Mouse (Mus musculus): Measurements from ENCODE around the gene Pcbp4.

Pcbp4 gene

DNA sequence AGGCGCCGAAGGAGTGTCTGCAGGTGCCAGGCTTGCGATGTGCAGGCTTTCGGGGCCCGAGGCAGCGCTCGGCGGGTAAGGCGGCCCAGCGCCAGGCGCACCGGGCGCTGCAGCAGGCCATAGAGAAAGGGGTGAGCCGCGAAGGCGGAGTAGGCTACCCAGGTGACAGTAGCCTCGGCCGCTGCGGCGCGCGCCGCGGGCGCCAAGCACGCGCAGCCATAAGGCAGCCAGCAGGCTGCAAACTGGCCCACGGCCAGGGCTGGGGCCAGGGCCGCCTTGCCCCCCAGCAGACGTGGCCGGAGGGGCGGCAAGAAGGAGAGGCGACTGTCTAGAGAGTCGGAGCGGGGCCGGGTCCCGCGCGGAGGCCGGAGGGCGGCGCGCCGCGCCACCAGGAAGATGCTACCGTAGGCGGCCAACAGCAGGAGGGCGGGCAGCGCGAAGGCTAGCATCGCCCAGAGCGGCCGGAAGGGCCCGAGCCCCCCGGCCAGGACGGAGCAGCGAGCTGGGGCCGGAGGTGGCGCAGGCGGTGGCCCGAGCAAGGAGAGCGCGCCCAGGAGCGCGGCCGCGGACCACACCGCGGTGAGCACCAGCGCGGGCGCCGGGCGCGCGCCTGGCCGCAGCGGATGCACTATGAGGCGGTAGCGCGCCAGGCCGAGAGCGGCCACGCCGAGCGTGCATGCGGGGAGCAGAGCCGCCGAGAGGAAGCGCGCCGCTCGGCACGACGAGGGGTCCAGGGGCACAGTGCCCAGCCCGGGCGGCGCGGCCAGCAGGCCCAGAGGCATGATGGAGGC, 11.9 kb downstream of the Pcbp4 start:
- DNase-seq (ENCODE audit: low spot score) = peak; percentile 85

DNA sequence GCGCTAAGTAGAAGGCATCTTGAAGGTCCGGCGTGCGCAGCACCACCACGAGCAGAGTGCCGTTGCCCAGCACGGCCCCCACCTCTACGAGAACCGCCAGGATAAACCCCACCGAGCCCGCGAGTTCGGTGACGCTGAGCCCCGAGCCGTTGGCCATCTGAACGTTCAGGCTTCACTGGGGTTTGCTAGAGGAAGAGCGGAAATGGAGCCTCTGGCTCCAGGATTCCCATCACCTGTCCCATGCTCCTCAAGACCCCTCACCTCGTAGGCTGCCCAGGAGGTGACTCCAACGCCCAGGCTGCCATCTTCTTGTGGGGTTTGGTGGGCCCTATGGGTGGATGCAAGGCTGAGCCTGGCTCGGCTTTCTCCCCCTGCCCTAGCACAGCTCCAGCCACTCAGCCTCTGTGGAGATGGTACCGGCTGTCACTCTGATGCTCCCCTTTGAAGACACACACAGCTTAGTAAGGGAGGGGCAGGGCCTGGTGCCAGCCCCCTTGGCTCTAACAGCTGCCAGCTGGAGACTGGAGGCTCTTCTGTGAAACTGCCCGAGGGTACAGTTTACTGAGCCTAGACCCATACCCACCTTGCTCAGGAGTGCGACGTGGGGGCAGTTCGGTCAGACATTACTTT, 12.6 kb downstream of the Pcbp4 start, which contains the start of gene Gpr62:
Gene Gpr62 (minus strand): TSS at position 368 of the 630 bp plus-strand sequence.
- DNase-seq (ENCODE audit: low spot score) = no peak

DNA sequence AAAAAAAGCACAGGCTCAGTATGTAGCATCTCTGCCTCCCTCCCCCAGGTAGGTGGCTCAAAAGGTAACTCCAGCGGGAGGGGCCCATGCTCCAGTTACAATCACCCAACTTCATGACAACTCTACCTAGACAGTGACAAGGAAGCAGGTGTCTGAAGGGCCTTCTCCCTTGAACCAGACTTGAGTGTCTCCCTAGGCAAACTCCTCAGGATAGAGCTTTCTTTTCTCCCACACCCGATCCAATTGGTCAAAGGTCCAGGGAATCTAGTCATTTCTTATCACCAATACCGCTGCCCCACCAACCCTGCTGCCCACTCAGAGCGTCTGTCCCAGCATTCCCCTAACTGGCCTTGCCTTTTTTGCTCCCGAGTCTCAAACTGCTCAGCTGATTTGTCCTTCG, 13.6 kb downstream of the Pcbp4 start:
- no peak for DNase-seq (ENCODE audit: low spot score)

DNA sequence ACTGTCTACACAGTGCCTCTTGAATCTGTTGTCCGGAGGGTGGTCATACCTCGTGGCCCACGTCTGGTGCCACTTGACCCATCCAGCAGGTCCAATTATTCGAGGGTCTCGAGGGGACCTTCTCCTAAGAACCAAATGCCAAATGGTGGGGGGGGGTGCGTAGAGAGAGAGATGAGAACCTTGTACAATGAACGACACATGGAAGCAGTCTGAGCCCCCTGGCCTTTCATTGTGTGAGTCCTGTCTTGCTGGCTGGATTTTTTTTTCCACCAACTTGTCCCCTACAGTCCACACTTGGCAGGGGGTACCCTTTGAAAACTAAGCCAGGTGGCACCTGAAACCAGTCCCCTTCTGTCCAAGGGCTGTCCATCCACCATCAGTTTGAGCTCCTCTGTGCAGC, 14.7 kb downstream of the Pcbp4 start:
- no peak for DNase-seq (ENCODE audit: low spot score)

DNA sequence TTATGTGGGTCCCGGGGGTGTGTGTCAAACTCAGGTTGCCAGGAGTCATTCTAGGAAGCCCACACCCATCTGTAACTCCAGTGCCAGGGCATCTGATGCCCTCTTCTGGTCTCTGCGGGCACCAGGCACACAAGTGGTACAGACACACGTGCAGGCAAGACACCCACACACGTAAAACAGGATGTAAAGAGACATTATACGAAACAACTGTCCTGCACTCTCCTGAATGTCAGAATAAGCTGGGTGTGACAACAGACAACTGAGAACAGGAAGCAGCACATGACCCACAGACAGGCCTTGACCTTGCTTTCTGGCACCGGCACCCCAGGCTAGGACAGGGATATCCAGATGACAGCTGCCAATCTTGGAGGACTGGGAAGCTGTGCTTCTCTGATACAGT, 16.2 kb downstream of the Pcbp4 start:
- no peak for DNase-seq (ENCODE audit: low spot score)

DNA sequence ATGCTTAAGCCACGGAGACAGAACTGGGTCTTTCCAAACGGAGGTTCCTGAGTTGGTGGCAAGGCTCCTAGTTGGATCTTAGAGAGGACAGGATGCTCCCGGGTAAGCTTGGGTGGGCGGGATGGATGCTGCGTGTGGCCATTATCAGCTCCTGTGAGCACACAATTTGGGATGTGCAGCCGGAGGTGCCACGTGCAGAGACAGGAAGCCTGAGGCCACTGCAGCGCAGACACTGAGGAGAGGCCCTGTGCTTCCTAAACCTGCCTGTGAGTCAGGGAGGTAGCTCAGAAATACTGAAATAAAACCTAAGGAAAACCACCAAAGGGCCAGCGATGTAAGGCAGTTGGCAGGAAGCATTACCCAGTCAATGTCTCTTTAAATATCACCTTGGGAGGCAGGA, 16.7 kb downstream of the Pcbp4 start:
- no peak for DNase-seq (ENCODE audit: low spot score)

DNA sequence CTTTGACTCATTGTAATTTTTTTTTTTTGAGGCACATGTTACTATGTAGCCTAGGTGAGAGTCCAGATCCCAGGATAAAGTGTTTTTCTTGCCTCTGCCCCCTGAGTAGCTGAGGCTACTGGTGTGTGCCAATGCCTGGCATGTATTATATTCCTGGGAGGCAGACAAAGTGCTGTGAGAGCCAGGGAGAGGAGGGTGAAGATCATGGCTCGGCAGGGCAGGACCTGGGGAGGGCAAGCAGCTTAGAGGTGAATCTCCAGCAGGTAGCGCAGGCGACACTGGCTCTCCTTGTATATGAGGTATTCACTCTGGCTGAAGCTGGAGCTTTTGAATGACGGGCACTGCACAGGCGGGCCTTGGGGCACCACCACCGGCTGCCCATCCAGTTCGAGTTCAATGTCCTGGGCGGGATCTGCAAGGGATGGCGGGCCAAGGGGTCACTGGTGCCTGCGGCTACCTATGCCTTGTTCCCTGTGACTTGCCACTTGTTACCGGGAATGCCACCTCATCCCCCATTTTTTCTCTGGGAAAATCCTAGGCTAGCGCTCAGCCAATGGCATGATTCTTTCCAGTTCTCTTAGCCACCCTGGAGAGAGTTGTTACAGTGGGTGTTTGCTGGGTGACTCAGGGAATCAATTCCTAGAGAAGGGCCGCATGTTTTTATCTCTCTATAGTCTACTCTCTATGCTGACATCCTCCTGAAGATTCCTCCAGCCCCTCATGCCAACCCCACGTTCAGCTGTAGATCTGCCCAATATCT, 18.1 kb downstream of the Pcbp4 start:
- no peak for DNase-seq (ENCODE audit: low spot score)

DNA sequence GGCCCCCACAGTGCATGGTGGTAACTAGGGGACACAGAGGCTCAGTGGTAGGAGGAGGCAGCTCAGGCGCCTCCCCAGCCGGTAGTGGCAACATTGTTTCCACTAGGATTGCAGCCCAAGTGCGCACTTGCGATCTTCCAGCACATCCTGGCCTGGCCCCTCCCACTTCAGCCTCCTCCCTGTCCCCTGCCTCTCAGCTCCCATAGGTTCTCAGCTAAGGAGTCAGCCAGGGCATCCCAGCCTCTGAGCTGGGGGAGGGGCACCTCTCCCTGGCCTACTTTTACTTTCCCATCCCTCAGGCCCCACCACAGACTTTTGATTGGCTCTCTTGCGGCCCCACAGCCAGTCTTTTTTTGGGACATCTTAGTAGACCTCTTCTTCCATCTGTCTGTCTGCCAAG, 18.8 kb downstream of the Pcbp4 start:
- DNase-seq (ENCODE audit: low spot score) = peak; percentile 76

DNA sequence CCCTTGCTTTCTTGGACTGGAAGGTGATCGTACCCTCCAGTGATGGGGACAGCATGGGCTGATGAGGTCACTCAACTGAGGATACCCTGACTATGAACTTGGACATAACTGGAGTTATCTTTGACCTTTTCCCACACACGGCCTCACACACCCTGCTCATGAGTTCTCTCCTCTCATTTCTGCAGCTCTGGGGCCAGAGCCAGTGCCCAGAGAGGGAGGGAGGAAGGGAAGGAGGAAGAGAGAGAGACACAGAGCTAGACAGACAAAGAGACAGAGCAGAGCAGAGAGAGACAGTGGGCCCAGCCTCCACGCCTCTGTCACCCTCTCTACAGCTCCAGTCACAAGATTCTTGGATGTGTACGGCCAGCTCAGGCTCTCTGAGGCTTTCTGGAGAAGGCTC, 19.2 kb downstream of the Pcbp4 start:
- no peak for DNase-seq (ENCODE audit: low spot score)

DNA sequence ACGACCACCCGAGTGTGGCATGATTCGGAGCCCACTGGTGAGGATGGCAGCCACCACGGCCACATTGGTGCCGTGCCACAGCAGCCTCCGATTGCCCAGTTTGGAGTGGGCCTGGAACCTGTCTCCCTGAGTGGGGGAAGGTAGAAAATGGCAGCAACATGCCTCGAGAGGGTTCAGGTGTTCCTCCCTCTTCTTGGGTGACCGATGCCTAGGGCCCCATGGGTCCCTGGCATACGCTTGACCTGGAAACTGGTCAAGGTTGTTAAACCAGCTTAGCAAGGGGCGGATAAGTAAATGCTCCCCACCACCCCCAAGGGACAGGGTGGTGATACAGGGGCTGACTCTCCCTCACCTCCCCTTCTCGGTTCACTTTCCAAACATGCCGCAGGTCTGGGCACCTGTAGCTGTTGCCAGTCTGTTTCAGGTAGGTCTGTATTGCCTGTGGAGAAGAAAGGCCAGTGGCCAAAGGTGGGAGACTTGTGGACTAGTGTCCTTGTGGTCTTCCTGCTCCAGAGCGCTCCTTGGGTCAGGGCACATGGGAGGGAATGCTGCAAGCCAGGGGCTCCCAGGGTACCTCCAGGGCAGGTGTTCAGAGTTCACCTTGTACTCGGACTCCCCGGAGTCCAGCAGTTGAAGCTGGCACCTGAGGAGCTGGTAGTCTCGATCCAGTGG, 20.1 kb downstream of the Pcbp4 start:
- DNase-seq (ENCODE audit: low spot score) = no peak

DNA sequence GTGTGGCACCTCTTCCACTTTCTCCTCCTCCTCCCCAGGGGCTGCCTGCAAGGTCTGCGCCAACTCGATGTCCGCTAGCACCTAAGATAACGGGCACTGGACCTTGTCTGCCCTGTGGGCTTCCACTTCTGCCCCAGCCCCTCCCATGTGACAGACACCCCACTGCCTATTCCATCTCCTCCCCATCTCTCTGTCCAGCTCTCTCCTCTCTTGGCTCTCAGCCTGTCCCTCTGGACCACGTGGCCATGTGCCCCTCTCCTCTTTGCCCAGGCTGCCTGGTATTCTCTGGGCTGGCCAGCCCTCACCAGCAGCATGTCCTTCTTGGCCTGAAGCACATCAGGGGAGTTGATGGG, 20.6 kb downstream of the Pcbp4 start:
- no peak for DNase-seq (ENCODE audit: low spot score)

DNA sequence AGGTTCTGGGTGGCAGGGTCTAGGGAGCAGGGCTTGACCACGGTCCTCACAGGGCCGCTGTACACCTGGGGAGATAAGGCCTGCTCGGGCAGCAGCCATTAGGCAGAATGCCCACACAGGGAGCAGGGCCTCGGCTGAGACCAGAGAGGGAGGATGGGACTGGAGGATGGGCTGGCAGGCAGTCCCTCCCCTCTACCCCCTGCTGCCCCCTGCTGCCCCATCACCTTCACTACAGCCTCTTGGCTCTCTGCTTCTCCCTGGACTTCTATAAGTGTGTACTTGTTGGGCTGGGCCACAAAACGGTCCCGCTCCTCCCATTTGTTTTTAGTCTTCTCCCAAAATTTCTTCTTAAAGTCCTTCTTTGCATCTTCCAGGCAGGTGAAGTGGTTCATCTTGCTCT, 21.4 kb downstream of the Pcbp4 start:
- peak; percentile 79 for DNase-seq (ENCODE audit: low spot score)

DNA sequence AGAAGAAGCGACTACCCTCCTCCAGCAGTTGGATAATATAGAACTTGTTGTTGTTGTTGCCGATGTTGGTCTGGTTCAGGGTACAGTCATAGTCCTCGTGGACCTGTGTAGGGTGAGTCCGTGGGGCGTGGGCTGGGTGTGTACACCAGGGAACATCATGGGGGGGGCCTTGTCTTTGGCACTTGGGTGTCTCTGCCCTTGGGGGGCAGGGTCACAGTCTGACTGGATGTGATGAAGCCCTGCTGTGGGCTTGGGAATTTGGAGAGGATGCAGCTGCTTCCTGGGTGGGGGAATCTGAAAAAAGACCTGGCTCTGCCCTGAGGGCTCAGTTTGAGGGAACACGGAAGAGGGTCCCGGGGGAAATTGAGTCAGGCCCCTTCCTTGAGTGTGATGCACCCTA, 22.0 kb downstream of the Pcbp4 start:
- DNase-seq (ENCODE audit: low spot score) = no peak

DNA sequence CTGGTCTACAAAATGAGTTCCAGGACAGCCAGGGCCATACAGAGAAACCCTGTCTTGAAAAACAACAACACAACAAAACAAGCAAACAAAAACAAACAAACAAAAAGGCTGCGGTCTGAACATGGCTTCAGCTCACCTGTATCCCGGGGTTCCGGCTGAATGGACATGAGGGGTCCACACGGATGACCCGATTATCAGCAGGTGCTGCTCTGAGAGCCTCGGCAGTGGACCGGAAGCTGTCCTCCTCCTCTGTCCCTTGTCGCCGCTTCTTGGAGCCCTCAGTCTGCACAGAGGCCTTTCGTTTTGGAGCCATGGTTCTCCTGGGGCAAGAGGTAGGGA, 22.5 kb downstream of the Pcbp4 start, which contains the start of gene Rrp9:
Gene Rrp9 (plus strand): TSS at position 301 of the 339 bp plus-strand sequence.
- no peak for DNase-seq (ENCODE audit: low spot score)

DNA sequence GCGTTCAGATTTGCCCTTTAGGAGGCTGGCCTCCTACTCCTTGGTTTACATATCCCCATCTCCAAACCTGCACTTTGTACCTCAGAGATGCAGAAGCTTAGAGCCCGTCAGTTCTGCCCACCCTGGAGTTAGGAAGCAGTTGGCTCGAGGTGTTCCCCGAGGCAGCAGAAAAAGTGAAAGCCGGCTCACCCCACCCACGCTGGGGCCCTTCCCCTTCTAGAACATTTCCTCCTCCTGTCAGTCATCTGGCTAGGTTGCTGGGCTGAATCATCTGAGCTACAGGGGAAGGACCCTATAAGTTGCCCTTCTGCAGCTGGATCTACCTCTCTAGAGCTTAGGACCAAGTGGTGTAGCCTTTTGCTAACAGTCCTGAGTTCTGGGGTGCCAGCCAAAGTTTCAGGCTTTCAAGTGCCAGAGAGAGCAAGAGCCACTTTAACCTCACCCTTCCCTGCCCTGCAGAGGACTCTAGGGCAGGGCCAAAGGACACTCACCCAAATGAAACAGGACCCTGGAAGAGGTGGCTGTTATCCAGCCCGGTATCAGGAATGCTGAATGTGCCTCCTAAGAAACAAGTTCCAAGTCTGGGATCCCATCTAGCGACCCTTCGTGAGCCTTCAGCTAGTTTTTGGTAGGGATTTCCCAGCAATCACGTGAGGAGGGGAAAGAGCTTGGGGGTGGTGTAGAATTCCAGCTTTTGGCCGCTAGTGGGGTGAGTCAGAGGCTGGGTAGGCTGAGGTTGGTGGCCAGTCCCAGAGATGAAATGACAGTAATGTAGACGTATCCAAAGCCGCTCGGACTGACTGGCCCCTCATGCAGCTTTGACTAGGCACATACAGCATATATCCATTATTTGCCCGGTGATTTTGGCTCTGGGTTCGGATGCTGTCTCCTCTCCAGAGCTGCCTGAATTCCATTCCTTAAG, 23.2 kb downstream of the Pcbp4 start:
- DNase-seq (ENCODE audit: low spot score) = no peak

DNA sequence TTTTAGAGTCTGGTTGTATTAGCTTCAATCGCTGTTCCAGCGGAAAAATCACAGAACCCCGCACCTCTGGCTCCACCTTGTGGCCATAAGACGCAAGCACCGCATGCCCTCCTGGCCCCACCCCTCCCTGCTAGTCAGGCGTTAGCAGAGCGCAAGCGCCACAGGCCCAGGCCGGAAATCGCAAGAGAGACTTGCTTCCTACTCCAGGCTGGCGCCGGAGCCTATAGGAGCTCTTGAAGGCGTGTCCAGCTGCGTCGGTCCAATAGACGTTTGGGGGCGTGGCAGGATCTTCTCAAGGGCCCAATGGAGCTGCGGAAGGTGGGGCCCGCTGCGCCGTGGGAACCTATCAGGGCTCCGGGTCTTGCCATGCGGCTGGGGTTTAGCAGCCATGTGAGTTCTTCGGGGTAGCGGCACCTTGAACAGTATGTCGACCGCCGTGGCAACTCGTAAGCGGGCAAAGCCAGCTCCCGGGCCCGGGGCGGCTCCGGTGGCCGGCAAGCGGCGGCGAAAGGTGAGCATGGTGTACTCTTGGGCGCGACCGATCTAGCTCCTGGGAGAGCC, 23.9 kb downstream of the Pcbp4 start, which contains the start of gene Parp3:
Gene Parp3 (minus strand): TSS at position 26 of the 561 bp plus-strand sequence.
- DNase-seq (ENCODE audit: low spot score) = peak; percentile 100

DNA sequence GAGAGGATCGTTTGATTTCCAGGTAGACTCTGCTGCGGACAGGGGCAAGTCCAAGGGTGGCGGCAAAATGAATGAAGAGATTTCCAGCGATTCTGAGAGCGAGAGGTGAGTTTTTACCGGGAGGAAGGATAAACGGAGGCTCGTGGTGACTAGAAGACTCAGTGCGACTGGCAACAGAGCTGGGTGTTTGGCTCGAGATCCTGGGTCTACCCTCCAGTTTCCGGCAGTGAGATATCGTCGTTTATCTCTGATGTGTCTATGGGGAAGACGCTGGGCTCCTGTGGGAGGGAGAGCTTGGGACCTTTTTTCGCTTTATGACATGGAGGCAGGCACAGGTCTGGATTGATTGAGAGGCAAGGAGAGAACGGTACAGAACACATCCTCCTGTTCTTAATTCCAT, 24.6 kb downstream of the Pcbp4 start:
- DNase-seq (ENCODE audit: low spot score) = no peak

DNA sequence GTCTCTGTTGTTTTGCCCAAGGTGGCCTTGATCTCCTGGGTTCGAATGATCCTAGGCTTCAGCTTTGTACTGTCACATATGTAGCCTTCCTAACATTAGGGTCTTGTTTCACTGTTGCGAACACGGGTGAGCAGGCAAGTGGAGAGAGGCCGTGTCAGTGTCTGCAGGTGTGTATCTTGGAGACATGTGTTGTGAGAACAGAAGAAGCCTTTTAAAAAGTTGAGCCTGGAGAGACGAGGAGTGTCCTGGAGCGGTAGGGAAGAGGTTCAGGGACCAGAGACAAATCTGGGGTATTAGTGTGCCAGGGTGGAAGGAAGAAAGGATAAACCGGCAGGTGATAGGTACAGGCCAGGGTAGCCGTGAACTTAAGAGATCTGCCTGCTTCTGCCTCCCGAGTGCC, 25.0 kb downstream of the Pcbp4 start:
- no peak for DNase-seq (ENCODE audit: low spot score)

DNA sequence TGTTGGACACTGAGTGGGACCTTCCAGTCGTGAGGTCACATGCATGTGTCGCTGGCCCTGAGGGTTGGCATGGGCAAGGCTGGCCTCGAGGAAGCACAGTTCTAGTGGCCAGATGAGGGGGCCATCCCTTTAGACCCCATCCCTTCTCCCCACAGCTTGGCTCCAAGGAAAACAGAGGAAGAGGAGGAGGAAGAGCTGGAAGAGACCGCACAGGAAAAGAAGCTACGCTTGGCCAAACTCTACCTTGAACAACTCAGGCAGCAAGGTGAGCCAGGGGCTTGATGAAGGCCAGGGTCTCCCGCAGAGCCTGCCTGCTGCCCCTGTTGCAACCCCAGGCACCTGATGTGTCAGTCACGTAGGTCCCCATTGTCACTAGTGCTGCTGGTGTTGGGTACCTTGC, 27.4 kb downstream of the Pcbp4 start:
- no peak for DNase-seq (ENCODE audit: low spot score)

DNA sequence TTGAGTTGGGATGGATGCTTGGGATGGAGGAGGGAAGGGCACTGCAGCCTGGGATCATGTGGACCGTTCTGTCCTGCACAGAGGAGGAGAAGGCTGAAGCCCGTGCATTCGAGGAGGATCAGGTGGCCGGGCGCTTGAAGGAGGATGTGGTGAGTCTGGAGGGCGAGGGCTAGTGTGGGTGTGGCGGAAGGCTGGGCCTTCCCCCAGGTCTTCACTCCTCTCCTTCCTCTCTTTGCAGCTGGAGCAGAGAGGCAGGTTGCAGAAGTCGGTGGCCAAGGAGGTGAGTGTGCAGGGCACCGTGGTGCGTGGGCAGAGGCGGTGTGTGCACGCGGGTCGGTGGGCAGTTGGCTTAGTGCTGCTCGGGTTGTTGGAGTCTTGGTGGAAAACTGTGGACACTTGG, 28.0 kb downstream of the Pcbp4 start:
- DNase-seq (ENCODE audit: low spot score) = no peak

DNA sequence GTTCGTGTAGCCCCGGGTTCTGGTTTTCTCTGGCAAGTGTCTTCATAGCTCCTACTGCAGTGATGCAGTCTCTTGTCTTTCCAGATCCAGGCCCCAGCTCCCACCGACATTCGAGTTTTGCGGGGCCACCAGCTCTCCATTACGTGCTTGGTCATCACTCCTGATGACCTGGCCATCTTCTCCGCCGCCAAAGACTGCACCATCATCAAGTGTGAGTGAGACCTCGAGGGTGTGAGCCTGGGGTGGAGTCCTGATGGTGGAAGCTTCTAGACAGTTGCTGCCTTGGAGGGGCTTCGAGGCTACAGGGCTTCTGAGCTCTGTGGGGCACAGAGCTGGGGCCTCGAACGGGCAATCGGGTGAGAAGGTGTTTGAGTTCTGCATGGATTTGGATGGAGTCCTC, 28.6 kb downstream of the Pcbp4 start:
- no peak for DNase-seq (ENCODE audit: low spot score)
